Mouse (Mus musculus) CD4-positive helper T cell, adult 2 months (primary cell): Measurements from ENCODE around the gene Plxna3.
A peak's percentile ranks its signal among the peaks of the same experiment; 100 is the strongest.
"Not testable (repeated sequence)": the region's sequence is repeated elsewhere in the genome, so short reads cannot be mapped to it uniquely, and the experiment has no call there.

ENCODE experiments used
- DNase-seq: peaks from one replicate; pipeline ENCODE4 v3.0.0-alpha.2; 2012; ENCODE audit warnings: low read depth, missing footprints, low spot score

The Plxna3 gene

DNA sequence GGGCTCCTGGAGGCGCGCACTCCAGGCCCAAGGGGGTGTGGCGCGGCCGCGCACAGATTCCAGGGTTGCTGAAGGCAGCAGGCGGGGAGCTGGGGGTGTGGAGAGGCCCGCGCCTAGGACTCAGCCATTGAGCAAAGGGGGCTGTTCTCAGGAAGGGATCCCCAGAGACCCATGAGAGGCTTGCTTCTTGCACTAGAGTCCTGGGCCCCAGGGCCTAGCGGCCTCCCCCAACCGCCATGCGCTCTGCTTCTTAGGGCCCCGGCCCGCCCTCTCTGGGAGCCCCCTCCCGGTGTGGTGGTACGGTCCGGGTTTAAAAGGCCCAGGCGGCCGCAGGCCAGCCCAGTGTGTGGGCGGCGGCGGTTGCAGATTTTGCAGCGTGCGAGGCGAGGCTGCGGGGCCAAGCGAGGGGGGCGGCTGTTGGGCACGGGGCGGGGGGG is at the start of gene Plxna3:
Gene Plxna3 (plus strand): TSS at position 342 of the 437 bp plus-strand sequence.
- peak; percentile 73 for DNase-seq

DNA sequence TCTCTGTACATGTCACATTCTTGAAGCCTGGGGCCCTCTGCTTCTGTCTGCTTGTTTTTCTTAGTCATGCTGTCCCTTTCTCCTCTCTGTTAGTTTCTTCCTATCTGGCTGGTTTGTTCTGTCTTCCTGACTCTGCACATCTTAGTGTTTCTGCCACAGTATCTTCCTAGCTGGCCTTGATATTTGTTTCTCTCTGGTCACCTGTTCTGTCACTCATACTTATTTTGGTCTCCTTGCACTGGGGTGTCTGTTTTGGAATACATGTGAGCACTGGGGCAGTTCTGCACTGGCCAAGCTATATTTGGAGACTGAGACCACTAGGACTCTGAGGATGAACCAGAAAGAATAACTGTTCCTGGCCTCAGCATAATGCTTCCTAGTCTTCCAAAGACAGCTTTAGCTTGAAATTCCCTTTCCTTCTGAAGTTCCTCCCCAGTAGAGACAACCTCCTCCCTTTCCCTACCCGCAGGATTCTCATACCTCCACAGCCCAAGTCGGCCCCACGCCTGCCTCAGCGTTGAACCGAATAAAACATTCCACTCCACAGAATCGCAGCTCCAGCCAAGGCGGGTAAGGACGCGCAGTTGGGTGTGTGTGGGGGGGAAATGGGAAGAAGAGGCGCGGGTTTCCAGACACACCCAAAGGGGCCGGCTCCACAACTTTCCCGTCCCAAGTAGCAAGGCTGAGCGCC is 47.7 kb upstream of the Plxna3 start:
- DNase-seq, result no peak

DNA sequence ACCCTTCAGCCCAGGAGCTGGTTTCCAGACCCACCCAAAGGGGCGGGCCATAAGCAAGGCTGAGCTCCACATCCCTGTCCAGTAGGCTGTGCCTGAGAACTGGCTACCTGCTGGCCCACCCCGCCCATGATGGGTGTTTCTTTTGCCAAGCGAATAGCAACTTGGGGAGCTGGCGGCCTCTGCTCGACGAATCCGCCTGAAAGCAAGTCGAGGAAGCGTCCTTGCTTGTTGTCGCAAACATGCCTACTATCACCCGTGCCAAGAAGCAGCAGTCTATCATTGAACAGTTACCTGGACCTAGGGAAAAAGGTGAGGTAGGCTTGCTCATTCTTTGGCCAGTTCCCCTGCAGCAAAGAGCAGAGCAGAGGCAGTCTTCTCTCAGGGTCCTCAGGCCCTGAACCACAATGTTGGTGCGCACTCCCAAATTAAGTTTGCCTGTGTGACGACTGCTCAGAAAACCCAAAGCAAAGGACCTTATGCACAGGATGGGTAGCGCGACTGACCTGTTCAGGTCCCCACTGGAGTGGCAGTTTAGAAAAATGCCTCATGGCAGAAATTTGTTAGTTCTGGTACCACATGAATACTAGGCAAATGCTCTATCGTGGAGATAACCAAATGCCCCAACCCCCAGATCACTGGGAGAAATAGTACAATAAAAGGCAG is 47.0 kb upstream of the Plxna3 start, which contains the start of the genes Taz and Dnase1l1:
Gene Taz (plus strand): TSS at position 181 of the 663 bp plus-strand sequence.
Gene Dnase1l1 (minus strand): TSS at position 606 of the 663 bp plus-strand sequence.
- DNase-seq, result peak; percentile 80

DNA sequence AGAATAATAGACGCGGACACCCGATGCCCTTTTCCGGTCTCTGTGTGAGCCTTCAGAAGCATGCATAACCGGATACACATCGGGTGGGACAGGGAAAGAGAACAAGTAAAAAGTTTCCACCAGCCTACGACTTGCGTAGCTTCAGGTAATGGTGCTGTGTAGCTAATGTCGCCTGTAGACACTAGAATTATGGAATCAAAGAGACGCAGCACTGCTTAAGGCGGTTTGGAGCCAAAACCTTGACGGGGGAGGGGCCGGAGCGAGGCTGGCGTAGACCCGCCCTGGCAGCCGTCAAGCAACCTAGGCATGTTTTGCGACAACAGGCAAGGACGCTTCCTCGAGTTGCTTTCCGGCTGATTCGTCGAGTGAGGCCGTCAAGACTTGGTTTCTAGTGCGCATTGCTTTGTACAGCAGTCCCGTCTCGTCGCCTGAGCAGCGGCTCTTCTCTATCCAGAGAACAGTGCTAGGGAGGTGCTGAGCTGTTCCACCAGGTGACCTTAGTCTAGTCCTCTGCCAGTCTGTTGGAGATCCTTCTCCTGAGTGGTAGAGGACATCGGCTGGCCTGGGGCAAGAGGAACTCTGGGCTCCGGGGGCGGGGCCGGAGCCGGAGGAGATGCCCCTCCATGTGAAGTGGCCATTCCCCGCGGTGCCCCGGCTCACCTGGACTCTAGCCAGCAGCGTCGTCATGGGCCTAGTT is 46.3 kb upstream of the Plxna3 start:
- DNase-seq, result peak; percentile 91

DNA sequence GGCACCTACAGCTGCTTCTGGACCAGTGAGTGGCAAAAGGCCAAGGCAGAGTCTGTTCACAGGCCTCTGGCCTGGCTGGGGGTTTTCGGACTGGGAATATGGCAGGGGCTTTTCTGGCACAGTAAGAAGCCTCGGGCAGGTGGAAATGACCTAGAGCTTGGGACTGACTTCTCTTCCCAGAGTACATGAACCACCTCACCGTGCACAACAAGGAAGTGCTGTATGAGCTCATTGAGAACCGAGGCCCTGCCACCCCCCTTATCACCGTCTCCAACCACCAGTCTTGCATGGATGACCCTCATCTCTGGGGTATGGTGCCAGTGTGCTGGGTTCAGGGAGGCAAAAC is 45.8 kb upstream of the Plxna3 start:
- no peak for DNase-seq

DNA sequence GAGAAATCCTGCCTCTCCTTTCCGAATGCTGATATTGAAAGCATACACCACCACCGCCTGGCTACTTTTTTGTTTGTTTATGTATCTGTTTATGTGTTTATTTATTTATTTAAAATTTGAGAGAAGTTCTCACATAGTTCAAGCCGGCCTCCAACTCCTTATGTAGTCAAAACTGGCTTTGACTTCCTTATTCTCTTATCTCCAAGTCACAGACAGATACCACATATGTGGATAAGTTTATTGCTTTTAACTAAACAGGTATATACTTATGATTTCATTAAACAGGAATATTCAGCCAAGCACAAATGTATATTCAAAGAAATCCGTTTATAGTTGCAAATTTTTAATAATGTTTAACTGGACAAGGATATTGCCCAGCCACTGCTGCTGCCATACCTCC is 35.4 kb upstream of the Plxna3 start:
- DNase-seq, result no peak

DNA sequence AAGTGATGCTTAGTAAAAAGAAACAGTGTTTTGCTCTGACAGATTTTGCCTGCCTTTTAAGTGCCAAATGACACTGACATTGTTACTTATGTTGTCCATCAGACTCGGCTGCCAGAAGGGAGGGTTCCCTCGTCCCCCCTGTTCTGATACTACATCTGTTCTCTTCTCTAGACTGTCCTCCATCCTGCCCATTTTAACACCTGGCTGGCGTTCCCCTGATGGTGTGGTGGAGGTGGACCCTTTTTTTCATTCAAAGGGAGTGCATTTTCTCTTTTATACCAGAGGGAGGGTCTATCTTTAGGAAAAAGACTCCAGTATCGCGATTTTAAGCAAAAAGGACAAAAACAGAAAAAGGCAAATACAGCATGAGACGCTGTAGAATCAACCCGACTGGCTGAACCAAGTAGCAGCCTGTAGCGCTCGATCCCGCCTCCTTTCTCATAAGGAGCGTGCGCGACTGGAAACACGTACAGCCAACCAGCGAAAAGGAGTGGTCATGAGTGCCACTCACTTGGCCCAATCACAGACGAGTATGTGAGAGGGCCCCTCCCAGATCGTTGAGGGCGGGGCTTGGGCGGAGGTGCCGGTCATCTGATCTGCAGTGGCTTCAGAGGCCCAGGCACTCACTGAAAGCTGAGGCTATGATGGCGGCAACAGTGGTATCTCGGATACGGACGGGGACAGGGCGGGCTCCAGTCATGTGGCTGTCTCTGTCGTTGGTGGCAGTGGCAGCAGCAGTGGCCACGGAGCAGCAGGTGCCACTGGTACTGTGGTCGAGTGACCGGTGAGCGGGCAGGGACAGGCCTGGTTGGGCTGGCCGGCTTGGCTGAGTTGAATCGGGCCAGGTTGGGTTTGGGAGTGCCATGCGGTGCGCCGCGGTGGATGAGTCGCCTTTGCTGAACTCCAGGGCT is 32.1 kb upstream of the Plxna3 start, which contains the start of gene Atp6ap1:
Gene Atp6ap1 (plus strand): TSS at position 560 of the 911 bp plus-strand sequence.
- peak; percentile 95 for DNase-seq

DNA sequence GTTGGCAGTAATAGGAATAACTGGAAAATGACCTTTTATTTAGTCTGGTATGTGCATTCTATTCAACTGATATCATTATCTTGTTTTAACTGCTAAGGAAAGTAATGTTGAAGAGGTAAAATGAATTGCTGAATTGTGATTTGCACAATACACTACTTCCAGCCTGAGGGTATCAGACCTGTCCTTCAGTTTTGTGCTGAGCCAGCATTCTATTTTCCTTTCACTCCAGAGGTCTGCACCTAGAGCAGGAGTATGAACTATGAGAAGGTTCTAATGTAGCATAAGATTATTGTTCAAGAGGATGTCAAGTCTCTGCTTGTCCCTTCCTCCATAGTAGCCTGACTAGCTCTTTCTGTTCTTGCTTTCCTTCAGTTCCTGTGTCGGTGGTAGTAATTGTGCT is 30.5 kb upstream of the Plxna3 start:
- no peak for DNase-seq

DNA sequence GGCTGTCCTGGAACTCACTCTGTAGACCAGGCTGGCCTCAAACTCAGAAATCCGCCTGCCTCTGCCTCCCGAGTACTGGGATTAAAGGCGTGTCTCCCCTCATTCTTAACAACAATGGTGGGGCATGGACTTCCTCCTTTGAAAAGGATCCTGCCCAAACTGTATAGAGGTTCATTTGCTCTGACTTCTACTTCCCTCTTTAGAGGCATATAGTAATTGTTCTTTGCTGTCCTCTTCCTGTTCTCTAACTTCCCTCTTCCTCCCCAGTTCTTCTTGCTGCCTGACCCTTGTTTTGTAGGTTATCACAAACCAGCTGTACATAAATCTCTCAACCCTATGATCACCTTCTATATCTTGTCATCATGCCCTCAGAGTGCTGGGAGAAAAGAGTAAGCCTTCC is 29.1 kb upstream of the Plxna3 start:
- DNase-seq, result no peak

DNA sequence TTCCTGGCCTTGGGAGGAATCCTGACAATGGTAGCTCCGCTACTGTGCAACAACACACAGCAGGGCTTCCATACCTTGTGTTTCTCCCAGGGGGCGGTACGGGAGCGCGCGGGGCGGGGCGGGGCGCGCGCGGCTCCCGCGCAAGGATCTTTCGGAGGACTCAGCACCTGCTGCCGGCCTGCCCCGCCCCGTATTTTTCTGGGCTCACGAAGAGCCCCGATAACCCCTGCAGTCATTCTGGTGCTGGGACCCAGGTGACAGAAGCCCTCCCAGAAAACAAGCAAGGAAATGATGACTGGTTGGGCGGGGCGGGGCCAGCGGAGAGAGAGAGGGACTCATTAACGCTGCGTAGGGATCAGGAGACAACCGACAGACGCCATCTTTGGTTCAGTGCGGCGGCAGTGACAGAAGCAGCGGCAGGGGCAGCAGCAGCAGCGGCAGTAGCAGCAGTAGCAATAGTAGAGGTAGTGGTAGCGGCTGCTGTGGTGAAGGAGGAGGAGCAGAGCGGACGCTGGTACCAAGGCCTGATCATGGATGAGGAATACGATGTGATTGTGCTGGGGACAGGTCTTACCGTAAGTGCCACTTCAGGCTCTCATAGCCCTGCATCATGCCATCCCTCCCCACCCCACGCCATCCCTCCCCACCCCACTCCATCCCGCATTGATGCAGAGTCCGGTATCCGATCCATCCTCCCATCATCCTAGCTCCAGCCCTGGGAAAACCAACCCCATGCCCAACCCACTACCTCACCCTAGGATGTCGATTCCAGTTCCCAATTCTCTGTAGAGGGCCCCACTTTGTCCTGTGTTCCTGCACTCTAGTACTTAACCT is 23.8 kb upstream of the Plxna3 start, which contains the start of gene Gdi1:
Gene Gdi1 (plus strand): TSS at position 132 of the 834 bp plus-strand sequence.
- DNase-seq, result peak; percentile 92

DNA sequence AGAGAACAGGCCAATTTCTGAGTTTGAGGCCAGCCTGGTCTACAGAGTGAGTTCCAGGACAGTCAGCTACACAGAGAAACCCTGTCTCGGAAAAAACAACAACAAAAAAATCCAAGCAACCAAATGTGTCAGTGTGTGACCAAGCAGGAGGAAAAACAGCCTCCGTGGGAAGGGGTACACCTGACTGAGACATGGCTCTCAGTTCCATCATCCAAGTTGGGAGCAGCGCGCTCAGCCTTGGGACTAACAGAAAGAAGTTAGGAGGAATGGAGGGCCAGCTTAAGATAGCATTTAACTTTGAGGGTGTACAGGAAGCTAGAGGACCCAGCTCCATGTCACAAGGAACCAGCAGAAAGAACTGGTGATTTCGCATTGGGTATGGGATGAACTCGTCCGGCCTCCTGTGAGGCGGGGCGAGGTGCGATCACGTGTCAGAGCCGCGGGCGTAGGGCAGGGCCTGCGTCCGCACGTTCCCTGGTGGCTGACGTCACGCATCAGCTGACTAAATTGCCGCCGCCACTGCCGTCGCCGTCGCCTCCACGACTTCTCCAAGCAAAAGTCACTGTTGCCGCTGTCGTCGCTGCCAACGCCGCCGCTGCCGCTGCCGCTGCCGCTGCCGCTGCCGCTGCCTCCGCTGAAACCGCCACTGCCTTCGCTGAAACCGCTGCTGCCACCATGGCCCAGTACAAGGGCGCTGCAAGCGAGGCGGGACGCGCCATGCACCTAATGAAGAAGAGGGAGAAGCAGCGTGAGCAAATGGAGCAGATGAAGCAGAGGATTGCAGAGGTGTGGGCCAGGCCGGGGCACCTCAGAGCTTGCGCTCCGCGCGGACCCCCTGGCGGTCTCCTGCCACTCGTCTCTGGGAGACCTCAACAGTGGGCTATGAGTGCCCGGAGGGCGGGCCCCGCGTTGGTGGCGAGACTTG is 16.1 kb upstream of the Plxna3 start, which contains the start of gene Fam50a:
Gene Fam50a (plus strand): TSS at position 494 of the 925 bp plus-strand sequence.
- DNase-seq, result peak; percentile 93

DNA sequence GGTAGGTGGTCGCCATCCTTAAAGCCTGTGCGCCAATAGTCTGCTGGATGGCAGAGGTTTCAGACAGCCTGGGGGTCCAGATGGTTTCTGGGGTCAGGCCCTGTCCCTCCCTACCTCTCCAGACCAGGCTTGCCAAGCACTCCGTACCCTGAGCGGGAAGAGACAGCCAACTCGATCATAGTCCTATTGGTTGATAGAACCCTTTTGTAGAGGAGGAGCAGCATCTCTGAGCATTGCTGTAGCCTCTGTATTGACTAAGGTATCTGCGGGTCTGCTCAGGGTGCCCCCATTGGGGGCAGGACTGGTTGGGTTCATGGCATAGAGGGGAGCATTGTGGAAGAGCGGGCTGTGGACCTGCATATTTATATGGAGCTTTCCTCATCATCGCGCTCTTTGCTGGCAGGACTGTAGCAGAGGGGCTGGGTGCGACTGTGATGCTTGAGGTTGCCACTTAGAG is 377 bp downstream of the Plxna3 start:
- DNase-seq, result no peak

DNA sequence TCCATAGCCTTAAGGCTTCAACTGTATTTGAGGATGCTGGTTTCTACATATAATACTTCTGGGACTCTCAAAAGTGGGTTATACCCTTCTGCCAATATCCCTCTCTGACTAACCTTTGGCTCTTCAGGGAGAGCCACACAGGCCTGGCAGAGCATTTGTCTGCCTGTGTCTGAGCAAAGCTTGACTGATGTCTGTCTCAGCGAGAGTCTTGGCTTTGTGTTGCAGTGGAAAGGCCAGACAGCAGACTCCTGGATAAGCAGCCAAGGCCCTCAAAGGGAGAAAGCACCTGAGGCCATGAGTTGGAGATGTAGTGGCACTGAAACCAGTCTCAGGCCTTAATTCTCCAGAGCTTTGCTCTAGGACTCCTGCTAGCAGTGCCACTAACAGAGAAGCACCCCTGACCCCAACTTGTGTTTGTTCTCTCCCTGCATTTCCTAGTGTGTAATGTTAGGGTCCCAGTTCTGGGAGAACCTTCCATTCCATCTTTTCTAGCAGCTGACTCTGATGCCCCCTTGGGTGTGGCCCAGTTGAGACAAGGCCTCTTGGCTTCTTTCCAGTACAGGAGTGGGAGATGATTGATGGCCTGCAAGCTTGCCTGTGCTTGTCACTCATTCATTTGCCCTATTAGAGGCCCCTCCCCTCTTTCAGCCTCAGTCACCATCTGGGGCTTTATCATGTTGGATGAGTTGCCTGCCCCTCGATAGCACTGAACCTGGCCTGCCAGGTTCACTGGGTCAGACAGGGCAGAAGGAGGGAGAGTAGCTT is 1.5 kb downstream of the Plxna3 start:
- DNase-seq, result no peak

DNA sequence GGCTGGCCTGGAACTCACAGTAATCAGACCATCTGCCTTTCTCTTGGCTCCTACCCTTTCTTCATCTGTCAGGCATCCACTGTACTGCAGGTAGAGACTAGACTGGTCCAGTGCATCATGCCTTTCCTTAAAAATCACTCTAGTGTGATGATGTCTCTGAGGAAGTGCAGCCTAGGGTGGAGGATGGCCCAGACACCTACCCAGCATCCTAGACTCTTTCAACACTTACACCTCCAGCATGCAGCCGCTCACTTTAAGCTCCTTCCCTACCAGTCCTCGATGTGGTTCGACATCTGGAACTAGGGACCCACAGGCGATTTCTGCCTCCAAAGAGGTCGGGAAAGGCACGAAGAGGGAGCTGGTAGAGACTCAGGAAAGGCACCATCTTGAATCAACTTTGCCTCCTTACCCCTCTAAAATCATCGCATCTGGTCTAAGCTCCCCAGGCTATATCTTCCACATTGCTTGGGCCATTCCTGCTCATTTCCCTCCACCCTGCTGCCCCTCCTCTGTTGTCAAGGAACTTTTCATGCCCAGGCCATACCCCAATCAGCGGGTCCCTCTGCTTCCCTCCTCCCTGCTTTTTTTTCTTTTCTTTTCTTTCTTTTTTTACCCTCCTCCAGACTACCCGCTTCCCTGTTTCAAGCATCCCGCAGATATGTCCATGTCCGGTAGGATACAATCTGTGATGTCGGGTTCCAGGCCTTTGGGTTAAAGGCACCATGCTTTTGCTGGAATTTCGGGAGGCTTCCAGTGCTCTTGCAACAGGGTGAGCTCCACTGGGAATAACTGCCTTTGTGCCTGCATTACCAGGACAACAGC is 24.0 kb downstream of the Plxna3 start:
- DNase-seq, result no peak

DNA sequence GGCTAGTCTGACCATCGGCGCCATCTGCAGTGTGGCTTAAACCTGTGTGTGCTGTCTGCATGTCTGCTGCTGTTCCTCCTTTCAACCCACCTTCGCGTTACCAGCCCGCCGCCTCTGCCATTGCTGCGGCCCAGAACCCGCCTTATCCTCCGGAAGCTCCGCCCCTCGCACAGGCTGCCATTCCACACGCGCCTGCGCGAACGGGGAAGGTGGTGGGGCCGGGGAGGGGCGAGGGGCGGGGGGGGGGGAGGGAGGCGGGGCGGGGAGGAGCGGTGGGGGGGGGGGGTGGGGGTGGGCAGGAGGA is 24.6 kb downstream of the Plxna3 start, which contains the start of gene Lage3:
Gene Lage3 (minus strand): TSS at position 152 of the 304 bp plus-strand sequence.
- DNase-seq, result peak; percentile 86

DNA sequence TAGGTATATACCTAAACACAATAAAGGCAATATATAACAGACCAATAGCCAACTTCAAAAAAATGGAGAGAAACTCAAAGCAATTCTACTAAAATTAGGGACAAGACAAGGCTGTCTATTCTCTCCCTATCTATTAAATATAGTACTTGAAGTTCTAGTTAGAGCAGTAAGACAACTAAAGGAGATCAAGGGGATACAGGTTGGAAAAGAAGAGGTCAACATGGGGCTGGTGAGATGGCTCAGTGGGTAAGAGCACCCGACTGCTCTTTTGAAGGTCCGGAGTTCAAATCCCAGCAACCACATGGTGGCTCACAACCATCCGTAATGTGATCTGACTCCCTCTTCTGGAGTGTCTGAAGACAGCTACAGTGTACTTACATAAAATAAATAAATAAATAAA is 28.2 kb downstream of the Plxna3 start:
- not testable (repeated sequence) for DNase-seq

DNA sequence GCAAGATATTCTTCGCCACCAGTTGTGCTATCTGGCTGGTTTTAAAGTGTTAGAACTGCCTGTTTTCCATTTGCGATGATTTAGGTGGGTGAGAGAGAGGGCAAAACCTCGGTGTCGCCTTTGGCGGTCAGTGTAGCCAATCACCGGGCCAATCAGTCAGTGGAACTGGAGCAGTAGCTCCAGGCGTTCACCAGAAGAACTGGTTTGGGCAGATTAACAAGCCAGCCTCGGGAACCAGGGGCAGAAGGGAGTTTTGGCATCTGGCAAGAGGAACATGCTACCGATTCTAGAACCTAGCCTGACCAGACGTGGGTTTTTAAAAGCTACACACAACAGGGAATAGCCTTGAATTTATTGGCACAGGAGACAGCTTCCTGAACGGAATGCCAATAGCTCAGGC is 30.3 kb downstream of the Plxna3 start:
- no peak for DNase-seq

DNA sequence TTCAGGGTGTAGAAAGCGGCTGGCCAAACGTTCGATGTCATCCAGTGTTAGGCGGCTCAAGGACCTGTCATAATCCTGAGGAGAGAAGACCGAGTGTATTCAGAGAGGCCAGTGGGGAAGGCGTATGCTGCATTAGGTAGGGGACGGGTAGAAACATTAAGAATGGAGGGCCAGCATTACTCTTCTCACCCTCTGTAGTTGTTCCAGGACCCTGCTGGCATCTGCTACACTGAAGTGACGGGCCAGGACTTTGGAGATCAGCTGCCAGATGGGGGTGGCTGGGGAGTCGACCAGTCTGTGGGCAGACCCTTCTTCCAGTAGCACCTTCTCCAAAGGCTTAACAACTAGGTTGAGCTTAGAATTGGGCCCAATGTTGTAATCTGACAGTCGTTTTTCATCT is 38.6 kb downstream of the Plxna3 start:
- no peak for DNase-seq
